Mouse (Mus musculus) inflammation-experienced regulatory T-cells (primary cell): ENCODE results near the gene Wscd1. TPM values are rescaled to one million over a fixed set of nuclear protein-coding genes. Genes with fewer than 3 reads are reported as not detected.

Experiments used
- polyA plus RNA-seq, 2 experiments: library from polyadenylated mRNA; unstranded; fragments of 100-300 nt; shearing (Covaris generic); gene quantifications; one replicate each; pipeline ENCODE4 v1.2.1; 2017

The Wscd1 gene
- under 1 TPM in 1 of 2 experiments, not detected in 1; 0.70 TPM for polyA plus RNA-seq

GRCm38 (mm10) chr11:71749671-71750070 lies at the start of gene Wscd1:
Gene Wscd1, plus strand, starts transcription at chr11:71749920.

